Mouse (Mus musculus): Measurements from ENCODE around the gene Dlk1. TPM values are rescaled to one million over a fixed set of nuclear protein-coding genes. Genes with fewer than 3 reads are reported as not detected.

Dlk1 gene
- polyA plus RNA-seq, 1 experiment, result 96.3 TPM

- no peaks in the 10 kb centered on the region for H3K36me3 ChIP-seq (replicated peaks; ENCODE audit: low read length)
- peaks cover 13% of the 10 kb centered on the region for H3K4me1 ChIP-seq
- TF ChIP-seq FLI1 (IDR thresholded peaks at IDR 0.05; ENCODE audit: low read length), result no peak
- TF ChIP-seq GATA1 (IDR thresholded peaks at IDR 0.05; ENCODE audit: borderline replicate concordance, low read length), result no peak
- H3K4me3 ChIP-seq (replicated peaks), result no peak overlapping the region
- H3K9me3 ChIP-seq, result no peaks in the 10 kb centered on the region
- peaks cover 53% of the 10 kb centered on the region for H3K27me3 ChIP-seq (replicated peaks)
These were observed 35.0 kb upstream of the Dlk1 start for GRCm38 (mm10) chr12:109417476-109418201.

- Histone ChIP-seq H3K9me3 (no peaks in the 10 kb centered on the region), H3K4me1 (no peaks in the 10 kb centered on the region; the same call in 1 of the 2 replicates), H3K27me3 (replicated peaks) (peaks cover 62% of the 10 kb centered on the region), H3K36me3 (replicated peaks; ENCODE audit: low read length) (no peaks in the 10 kb centered on the region), H3K4me3 (replicated peaks) (no peak overlapping the region)
- TF ChIP-seq FLI1 (IDR thresholded peaks at IDR 0.05; ENCODE audit: low read length), result no peak
These were observed 32.6 kb upstream of the Dlk1 start for GRCm38 (mm10) chr12:109420006-109420405.

GRCm38 (mm10) chr12:109423163-109423562, 29.5 kb upstream of the Dlk1 start:
- TF ChIP-seq GATA1 (IDR thresholded peaks at IDR 0.05; ENCODE audit: borderline replicate concordance, low read length) (no peak), FLI1 (IDR thresholded peaks at IDR 0.05; ENCODE audit: low read length) (no peak)
- Histone ChIP-seq H3K27me3 (replicated peaks) (peaks cover 66% of the 10 kb centered on the region), H3K4me1 (peaks cover 6% of the 10 kb centered on the region; the same call in 1 of the 2 replicates), H3K9me3 (no peaks in the 10 kb centered on the region), H3K36me3 (replicated peaks; ENCODE audit: low read length) (no peaks in the 10 kb centered on the region), H3K4me3 (replicated peaks) (no peak overlapping the region)

GRCm38 (mm10) chr12:109423716-109424429, 28.8 kb upstream of the Dlk1 start:
- TF ChIP-seq FLI1 (IDR thresholded peaks at IDR 0.05; ENCODE audit: low read length), result no peak
- no peak for TF ChIP-seq GATA1 (IDR thresholded peaks at IDR 0.05; ENCODE audit: borderline replicate concordance, low read length)
- Histone ChIP-seq H3K9me3 (no peaks in the 10 kb centered on the region), H3K27me3 (replicated peaks) (peaks cover 64% of the 10 kb centered on the region), H3K4me3 (replicated peaks) (no peak overlapping the region), H3K36me3 (replicated peaks; ENCODE audit: low read length) (no peaks in the 10 kb centered on the region), H3K4me1 (peaks cover 6% of the 10 kb centered on the region; the same call in 1 of the 2 replicates)

- Histone ChIP-seq H3K27me3 (replicated peaks) (peaks cover 69% of the 10 kb centered on the region), H3K36me3 (replicated peaks; ENCODE audit: low read length) (no peaks in the 10 kb centered on the region), H3K9me3 (no peaks in the 10 kb centered on the region), H3K4me3 (replicated peaks) (no peak overlapping the region), H3K4me1 (peaks cover 6% of the 10 kb centered on the region; the same call in 1 of the 2 replicates)
- TF ChIP-seq GATA1 (IDR thresholded peaks at IDR 0.05; ENCODE audit: borderline replicate concordance, low read length), result no peak
- no peak for TF ChIP-seq FLI1 (IDR thresholded peaks at IDR 0.05; ENCODE audit: low read length)
These were observed 27.8 kb upstream of the Dlk1 start for GRCm38 (mm10) chr12:109424753-109425332.

GRCm38 (mm10) chr12:109425982-109426381, 26.6 kb upstream of the Dlk1 start:
- no peak for TF ChIP-seq FLI1 (IDR thresholded peaks at IDR 0.05; ENCODE audit: low read length)
- TF ChIP-seq GATA1 (IDR thresholded peaks at IDR 0.05; ENCODE audit: borderline replicate concordance, low read length), result no peak
- no peaks in the 10 kb centered on the region for H3K9me3 ChIP-seq
- H3K4me1 ChIP-seq, result peaks cover 6% of the 10 kb centered on the region; the same call in 1 of the 2 replicates
- H3K4me3 ChIP-seq (replicated peaks), result no peak overlapping the region
- H3K27me3 ChIP-seq (replicated peaks), result peaks cover 61% of the 10 kb centered on the region
- no peaks in the 10 kb centered on the region for H3K36me3 ChIP-seq (replicated peaks; ENCODE audit: low read length)

GRCm38 (mm10) chr12:109432475-109433130, 20.0 kb upstream of the Dlk1 start:
- Histone ChIP-seq H3K36me3 (replicated peaks; ENCODE audit: low read length) (no peaks in the 10 kb centered on the region), H3K27me3 (replicated peaks) (peaks cover 44% of the 10 kb centered on the region), H3K9me3 (no peaks in the 10 kb centered on the region), H3K4me3 (replicated peaks) (no peak overlapping the region), H3K4me1 (peaks cover 22% of the 10 kb centered on the region)
- TF ChIP-seq GATA1 (IDR thresholded peaks at IDR 0.05; ENCODE audit: borderline replicate concordance, low read length) (no peak), FLI1 (IDR thresholded peaks at IDR 0.05; ENCODE audit: low read length) (no peak)

GRCm38 (mm10) chr12:109436367-109436807, 16.2 kb upstream of the Dlk1 start:
- Histone ChIP-seq H3K4me1 (peaks cover 58% of the 10 kb centered on the region), H3K4me3 (replicated peaks) (no peak overlapping the region), H3K9me3 (no peaks in the 10 kb centered on the region), H3K27me3 (replicated peaks) (peaks cover 29% of the 10 kb centered on the region), H3K36me3 (replicated peaks; ENCODE audit: low read length) (no peaks in the 10 kb centered on the region)
- TF ChIP-seq GATA1 (IDR thresholded peaks at IDR 0.05; ENCODE audit: borderline replicate concordance, low read length), result no peak
- no peak for TF ChIP-seq FLI1 (IDR thresholded peaks at IDR 0.05; ENCODE audit: low read length)

- H3K27me3 ChIP-seq (replicated peaks), result peaks cover 29% of the 10 kb centered on the region
- TF ChIP-seq FLI1 (IDR thresholded peaks at IDR 0.05; ENCODE audit: low read length) (no peak), GATA1 (IDR thresholded peaks at IDR 0.05; ENCODE audit: borderline replicate concordance, low read length) (no peak)
- H3K9me3 ChIP-seq, result no peaks in the 10 kb centered on the region
- peaks cover 63% of the 10 kb centered on the region for H3K4me1 ChIP-seq
- H3K4me3 ChIP-seq (replicated peaks), result peak overlapping the region; percentile 29
- H3K36me3 ChIP-seq (replicated peaks; ENCODE audit: low read length), result no peaks in the 10 kb centered on the region
These were observed 15.8 kb upstream of the Dlk1 start for GRCm38 (mm10) chr12:109436852-109437251.
